Mouse (Mus musculus) kidney, adult 8-10 months (tissue): ENCODE results near the gene Gm16506.
"Not testable (repeated sequence)": the region's sequence is repeated elsewhere in the genome, so short reads cannot be mapped to it uniquely, and the experiment has no call there.

ENCODE experiments used
- DNase-seq, 2 experiments: peaks; one replicate each; pipeline ENCODE4 v3.0.0; 2022

The Gm16506 gene

DNA sequence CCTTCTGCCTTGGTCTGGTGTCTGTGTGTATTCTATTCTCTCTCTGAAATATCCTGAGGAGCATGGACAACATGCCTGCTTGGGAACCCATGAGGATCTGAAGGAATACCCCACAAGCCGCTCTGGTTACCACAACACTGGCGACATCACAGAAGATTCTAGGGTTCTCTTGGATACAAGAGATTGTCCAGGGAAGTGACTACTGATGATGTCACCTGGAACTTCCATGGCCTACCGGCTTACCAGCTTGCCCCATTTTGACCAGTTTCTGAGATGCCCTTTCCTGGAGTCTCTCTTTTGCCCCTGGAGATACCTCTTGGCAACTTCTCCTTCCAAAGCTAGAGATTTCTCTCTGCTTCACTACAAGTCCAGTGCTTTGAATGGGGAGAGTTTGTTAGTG is at the start of gene Gm16506:
TSS of gene Gm16506 (minus strand) at position 101 of the 400 bp plus-strand sequence.
- not testable (repeated sequence) for DNase-seq

DNA sequence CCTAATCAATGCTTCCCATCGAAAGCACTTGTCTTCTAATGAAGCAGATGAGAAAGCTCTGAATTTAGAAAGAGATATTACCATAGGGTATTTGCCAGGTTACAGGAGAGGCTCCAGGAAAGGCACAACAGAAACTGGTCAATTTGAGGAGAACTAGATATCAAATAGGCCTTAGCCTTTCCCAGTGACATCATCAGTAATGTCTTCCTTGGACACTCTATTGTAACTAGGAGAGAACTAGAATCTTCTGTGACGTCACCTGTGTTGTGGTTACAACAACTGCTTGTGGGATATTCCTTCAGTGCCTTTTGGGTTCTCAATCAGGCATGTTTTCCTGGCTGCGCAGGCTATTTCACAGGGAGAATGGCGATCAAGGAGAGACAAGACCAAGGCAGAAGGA is 20.3 kb upstream of the Gm16506 start, which contains the start of gene Gm6526:
TSS of gene Gm6526 (plus strand) at position 301 of the 400 bp plus-strand sequence.
- DNase-seq, result not testable (repeated sequence)

DNA sequence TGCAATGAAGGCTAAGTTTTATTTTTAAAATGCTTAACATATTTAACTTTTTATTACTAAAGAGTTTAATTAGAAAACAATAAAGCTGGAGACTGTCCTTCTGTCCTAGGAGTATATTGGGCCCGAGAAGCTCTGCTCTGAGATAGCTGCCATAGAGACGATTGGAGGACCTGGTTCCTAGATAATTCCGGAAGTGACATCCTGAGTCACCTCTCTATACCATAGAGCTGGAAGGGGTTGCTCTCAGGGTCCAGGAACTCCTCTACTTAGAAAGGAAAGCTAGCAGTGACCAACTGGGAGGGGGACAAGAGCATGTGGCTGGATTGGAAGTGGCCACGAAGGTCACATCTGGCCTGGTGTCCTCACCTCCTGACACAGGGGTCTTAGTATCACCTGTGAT is 29.7 kb downstream of the Gm16506 start, which contains the start of gene Gm7324:
TSS of gene Gm7324 (plus strand) at position 208 of the 400 bp plus-strand sequence.
- DNase-seq, result not testable (repeated sequence)

DNA sequence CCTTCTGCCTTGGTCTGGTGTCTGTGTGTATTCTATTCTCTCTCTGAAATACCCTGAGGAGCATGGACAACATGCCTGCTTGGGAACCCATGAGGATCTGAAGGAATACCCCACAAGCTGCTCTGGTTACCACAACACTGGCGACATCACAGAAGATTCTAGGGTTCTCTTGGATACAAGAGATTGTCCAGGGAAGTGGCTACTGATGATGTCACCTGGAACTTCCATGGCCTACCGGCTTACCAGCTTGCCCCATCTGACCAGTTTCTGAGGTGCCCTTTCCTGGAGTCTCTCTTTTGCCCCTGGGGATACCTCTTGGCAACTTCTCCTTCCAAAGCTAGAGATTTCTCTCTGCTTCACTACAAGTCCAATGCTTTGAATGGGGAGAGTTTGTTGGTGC is 50.2 kb downstream of the Gm16506 start, which contains the start of gene Gm8165:
TSS of gene Gm8165 (minus strand) at position 101 of the 400 bp plus-strand sequence.
- not testable (repeated sequence) for DNase-seq
